Mouse (Mus musculus) hindbrain, embryonic 15.5 days (tissue): ENCODE measurements around the gene Irf3. TPM values are rescaled to one million over a fixed set of nuclear protein-coding genes. Genes with fewer than 3 reads are reported as not detected.

Experiments
- ATAC-seq: fragments of 200-750 bp; cut with Nextera tagmentation; 2 replicates; pipeline ENCODE4 v1.8.0; 2017; ENCODE audit warnings: low read depth, moderate number of reproducible peaks, moderate TSS enrichment; ENCODE audit not compliant: low FRiP score
- H3K27ac ChIP-seq: fragments of 300-500 bp; sonication (generic); replicated peaks from 2 replicates; pipeline ENCODE4 v1.5.1; 2015; ENCODE audit warnings: mild to moderate bottlenecking, inconsistent platforms
- H3K27me3 ChIP-seq: fragments of 300-500 bp; sonication (generic); 2 replicates; pipeline ENCODE4 v1.6.1; 2015; ENCODE audit warnings: control low read depth, inconsistent platforms
- H3K36me3 ChIP-seq: fragments of 300-500 bp; sonication (generic); 2 replicates; pipeline ENCODE4 v1.6.1; 2015; ENCODE audit warnings: control low read depth, inconsistent platforms
- H3K4me1 ChIP-seq: fragments of 300-500 bp; sonication (generic); replicated peaks from 2 replicates; pipeline ENCODE4 v1.6.1; 2015; ENCODE audit warnings: control low read depth, inconsistent platforms
- H3K4me2 ChIP-seq: fragments of 300-500 bp; sonication (generic); 2 replicates; pipeline ENCODE4 v1.6.1; 2015; ENCODE audit warnings: moderate library complexity, mild to moderate bottlenecking, inconsistent platforms
- H3K4me3 ChIP-seq: fragments of 300-500 bp; sonication (generic); 2 replicates; pipeline ENCODE4 v1.5.1; 2015; ENCODE audit warnings: mild to moderate bottlenecking, inconsistent platforms
- H3K9ac ChIP-seq: fragments of 300-500 bp; sonication (generic); 2 replicates; pipeline ENCODE4 v1.6.1; 2015; ENCODE audit warnings: inconsistent platforms
- H3K9me3 ChIP-seq: fragments of 300-500 bp; sonication (generic); 2 replicates; pipeline ENCODE4 v1.6.1; 2016; ENCODE audit warnings: control low read depth, inconsistent platforms
- WGBS: fragments of 180-500 bp; shearing (Covaris S2); methylation state at CpG from one replicate; pipeline ENCODE4 v1.1.7; 2015; 5-methylcytosine and 5-hydroxymethylcytosine counted together
- polyA plus RNA-seq: library from polyadenylated mRNA; unstranded; fragments of >200 nt; fragmentation: Nextera tagmentation; extraction: Ambion mirVana; gene quantifications from 2 replicates; pipeline ENCODE4 v1.2.1, GENCODE M21; 2015

Gene Irf3
- polyA plus RNA-seq, 1 experiment from 2014 or later, result 57.4 TPM

DNA sequence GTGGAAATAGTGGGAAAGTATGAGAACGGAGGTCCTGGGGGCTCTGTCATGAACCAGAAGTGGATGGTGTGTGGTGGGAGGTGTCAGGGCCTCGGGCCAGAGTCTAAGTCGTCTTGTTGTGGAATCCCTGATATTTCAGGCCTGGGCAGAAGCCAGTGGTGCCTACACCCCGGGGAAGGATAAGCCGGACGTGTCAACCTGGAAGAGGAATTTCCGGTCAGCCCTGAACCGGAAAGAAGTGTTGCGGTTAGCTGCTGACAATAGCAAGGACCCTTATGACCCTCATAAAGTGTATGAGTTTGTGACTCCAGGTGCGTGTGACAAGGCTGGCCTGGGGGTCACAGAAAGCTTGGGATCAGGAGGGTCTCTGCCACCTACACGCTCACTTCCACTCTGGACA is 2.3 kb downstream of the Irf3 start:
- H3K4me3 ChIP-seq, result no peak overlapping the region
- ATAC-seq, result no peak
- H3K27me3 ChIP-seq, result no peaks in the 10 kb centered on the region
- no peak overlapping the region for H3K9ac ChIP-seq
- H3K9me3 ChIP-seq, result no peaks in the 10 kb centered on the region
- WGBS, result 87% methylated on average over 11 of the region's 11 CpGs
- peaks cover 24% of the 10 kb centered on the region for H3K4me1 ChIP-seq
- H3K27ac ChIP-seq, result no peak overlapping the region
- H3K36me3 ChIP-seq, result peaks cover 43% of the 10 kb centered on the region
- H3K4me2 ChIP-seq, result no peak overlapping the region

DNA sequence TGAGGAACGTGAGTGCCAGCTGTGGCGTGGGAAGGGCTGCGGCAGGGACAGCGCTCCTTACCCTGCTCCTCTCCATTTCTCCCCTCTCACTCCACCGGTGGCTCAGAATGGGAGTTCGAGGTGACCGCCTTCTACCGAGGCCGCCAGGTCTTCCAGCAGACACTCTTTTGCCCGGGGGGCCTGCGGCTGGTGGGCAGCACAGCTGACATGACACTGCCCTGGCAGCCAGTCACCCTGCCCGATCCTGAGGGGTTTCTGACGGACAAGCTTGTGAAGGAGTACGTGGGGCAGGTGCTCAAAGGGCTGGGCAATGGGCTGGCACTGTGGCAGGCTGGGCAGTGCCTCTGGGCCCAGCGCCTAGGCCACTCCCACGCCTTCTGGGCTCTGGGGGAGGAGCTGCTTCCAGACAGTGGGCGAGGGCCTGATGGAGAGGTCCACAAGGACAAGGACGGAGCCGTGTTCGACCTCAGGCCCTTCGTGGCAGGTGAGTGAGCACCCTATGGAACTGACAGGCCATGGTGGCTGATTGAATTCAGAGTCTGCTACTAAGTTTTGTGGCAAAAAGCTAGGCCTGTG is 3.2 kb downstream of the Irf3 start:
- WGBS, result 84% methylated on average over 21 of the region's 21 CpGs
- Histone ChIP-seq H3K4me2 (no peak overlapping the region), H3K4me1 (peaks cover 24% of the 10 kb centered on the region), H3K4me3 (no peak overlapping the region), H3K27me3 (no peaks in the 10 kb centered on the region), H3K9me3 (no peaks in the 10 kb centered on the region), H3K36me3 (peaks cover 50% of the 10 kb centered on the region), H3K27ac (no peak overlapping the region), H3K9ac (no peak overlapping the region)
- ATAC-seq, result no peak

DNA sequence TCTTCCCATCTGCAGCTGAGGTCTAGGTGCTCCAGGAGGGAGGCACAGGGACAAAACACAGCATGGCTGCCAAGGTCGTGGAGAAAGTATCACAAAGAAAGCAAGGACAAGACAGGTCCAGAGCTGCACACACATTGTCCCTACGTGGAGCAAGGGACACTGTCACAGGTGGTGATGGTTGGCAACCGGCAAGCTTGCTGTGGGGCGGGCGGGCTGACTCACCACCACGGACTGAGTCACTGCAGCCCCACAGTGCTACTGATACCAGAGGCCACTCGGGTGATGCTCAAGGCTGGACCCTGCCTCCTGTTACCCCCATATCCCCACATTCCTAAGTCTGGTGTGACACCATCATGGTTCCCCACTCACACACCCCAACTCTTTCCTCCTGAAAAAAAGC is 5.0 kb downstream of the Irf3 start:
- no peak overlapping the region for H3K27ac ChIP-seq
- no peak overlapping the region for H3K4me2 ChIP-seq
- WGBS, result 93% methylated on average over 7 of the region's 7 CpGs
- no peaks in the 10 kb centered on the region for H3K27me3 ChIP-seq
- peaks cover 68% of the 10 kb centered on the region for H3K36me3 ChIP-seq
- ATAC-seq, result no peak
- H3K9me3 ChIP-seq, result no peaks in the 10 kb centered on the region
- H3K4me1 ChIP-seq, result peaks cover 16% of the 10 kb centered on the region
- H3K4me3 ChIP-seq, result no peak overlapping the region
- H3K9ac ChIP-seq, result no peak overlapping the region

DNA sequence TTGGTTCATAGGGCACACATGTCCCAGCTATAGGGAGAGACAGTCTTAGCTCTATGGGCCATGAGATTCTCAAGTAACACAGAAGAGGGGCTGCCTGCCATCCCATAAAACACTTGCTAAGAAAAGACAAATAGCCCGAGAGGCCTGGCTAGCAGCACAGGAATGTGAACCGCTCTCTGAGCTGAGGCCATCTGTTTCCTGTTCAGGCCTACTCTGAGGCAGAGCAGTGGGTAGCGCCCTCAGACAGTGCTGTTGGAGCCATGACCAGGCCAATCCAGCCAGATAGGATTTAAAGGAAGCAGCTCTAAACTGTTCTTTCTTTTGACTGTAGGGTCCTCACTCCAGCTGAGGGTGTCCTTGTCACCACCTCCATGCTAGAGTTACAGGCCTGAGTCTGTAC is 7.1 kb downstream of the Irf3 start:
- WGBS, result 89% methylated on average over 3 of the region's 3 CpGs
- no peak overlapping the region for H3K4me3 ChIP-seq
- H3K9ac ChIP-seq, result no peak overlapping the region
- H3K27me3 ChIP-seq, result no peaks in the 10 kb centered on the region
- H3K4me2 ChIP-seq, result no peak overlapping the region
- no peak for ATAC-seq
- H3K27ac ChIP-seq, result no peak overlapping the region
- no peaks in the 10 kb centered on the region; the same call in 1 of the 2 replicates for H3K4me1 ChIP-seq
- H3K9me3 ChIP-seq, result no peaks in the 10 kb centered on the region
- peaks cover 86% of the 10 kb centered on the region for H3K36me3 ChIP-seq

DNA sequence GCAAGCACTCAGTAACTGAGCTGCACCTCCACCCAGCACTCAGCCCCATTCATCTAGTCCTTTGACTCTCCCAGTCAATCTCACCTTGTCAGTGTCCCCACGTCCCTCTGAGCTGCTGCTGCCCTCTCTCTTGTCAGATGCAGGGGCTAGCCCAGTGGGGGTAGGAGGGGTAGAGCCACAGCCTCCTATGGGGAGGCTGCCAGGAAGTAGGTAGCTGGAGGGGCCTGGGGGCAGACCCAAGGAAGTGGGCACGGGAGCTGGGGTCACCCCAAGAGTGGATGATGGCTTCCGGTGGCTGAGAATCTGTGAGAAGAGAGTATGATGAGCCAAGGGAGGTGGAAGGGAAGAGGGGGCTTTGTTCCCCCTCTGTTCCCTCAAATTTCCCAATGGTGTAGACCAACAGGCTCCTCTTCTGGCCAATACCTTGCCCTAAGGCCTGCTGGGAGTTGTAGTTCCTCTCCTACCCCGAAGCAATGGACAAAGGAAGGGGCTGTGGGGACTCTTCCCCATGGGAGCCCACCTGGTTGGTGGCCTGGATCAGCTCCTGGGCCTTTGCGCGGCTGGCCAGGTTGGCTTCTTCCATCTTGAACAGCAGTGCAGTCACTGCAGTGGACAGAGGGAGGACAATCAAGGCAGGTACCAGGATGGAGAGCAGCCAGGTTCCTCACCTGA is 8.0 kb downstream of the Irf3 start:
- Histone ChIP-seq H3K27me3 (no peaks in the 10 kb centered on the region), H3K36me3 (peaks cover 92% of the 10 kb centered on the region), H3K4me2 (no peak overlapping the region), H3K27ac (no peak overlapping the region), H3K9ac (no peak overlapping the region), H3K4me1 (no peaks in the 10 kb centered on the region; the same call in 1 of the 2 replicates), H3K4me3 (no peak overlapping the region), H3K9me3 (no peaks in the 10 kb centered on the region)
- no peak for ATAC-seq
- 95% methylated on average over 6 of the region's 6 CpGs for WGBS

DNA sequence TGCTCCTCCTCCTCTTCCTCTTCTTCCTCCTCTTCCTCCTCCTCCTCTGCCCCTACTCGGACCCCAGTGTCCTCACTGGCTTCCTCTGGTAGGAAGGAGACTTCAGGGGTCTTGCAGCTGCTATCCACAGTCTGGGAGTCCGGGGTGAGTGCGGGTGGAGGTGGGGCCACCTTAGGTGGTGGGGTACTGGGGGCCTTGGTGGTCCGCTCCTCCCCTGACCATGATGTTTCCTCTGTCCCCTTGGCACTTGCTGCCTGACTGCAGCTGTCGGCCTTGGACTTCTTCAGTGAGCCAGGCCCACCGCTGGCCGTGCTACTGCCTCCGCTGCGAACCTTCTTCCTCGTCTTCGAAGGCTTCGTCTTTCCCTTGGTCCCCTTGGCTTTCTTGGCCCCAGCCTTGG is 9.1 kb downstream of the Irf3 start:
- Histone ChIP-seq H3K4me3 (no peak overlapping the region), H3K4me2 (no peak overlapping the region), H3K9ac (no peak overlapping the region), H3K27me3 (no peaks in the 10 kb centered on the region), H3K4me1 (no peaks in the 10 kb centered on the region), H3K36me3 (peaks cover 86% of the 10 kb centered on the region), H3K9me3 (no peaks in the 10 kb centered on the region), H3K27ac (no peak overlapping the region)
- WGBS, result 95% methylated on average over 11 of the region's 12 CpGs
- ATAC-seq, result no peak

DNA sequence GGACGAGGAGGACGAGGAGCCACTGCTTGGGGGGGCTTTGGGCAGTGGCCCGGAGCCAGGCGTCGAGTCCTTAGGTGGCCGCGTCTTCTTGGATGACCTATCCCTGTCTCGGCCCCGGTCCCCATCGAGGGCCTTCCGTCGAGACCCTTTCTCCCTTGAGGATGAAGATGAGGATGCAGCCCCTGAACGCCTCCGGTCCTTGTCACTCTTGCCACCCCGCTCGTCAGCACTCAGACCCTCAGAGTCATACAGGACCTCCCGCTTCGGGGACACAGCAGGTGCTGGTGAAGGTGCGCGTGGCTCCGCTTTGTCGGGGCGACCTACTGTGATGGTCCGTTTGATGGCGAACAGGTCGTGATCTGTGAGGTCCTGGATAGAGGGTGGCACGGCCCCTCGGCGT is 9.7 kb downstream of the Irf3 start:
- H3K4me1 ChIP-seq, result no peaks in the 10 kb centered on the region
- H3K4me3 ChIP-seq, result no peak overlapping the region
- H3K27ac ChIP-seq, result no peak overlapping the region
- 95% methylated on average over 29 of the region's 29 CpGs for WGBS
- no peaks in the 10 kb centered on the region for H3K9me3 ChIP-seq
- no peaks in the 10 kb centered on the region for H3K27me3 ChIP-seq
- ATAC-seq, result no peak
- H3K36me3 ChIP-seq, result peaks cover 86% of the 10 kb centered on the region
- H3K9ac ChIP-seq, result no peak overlapping the region
- no peak overlapping the region for H3K4me2 ChIP-seq

DNA sequence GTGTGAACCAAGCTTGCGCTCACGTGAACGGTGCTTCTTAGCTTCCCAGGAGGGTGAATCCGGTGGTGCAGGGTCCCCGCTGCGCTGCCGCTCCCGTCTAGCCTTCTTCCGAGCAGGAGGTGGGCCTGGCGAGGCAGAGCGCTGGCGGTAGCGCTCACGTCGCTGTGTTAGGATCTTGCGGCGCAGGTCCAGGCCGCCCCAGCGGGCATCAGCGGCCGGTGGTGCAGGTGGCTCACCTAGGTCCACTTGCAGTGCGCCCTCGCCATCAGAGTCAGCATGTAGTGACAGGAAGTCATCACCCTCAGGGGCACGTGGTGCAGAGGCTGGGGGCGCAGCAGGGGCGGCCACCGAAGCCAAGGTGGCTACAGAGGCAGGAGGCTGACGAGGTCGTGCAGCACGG is 10.4 kb downstream of the Irf3 start:
- no peak overlapping the region for H3K9ac ChIP-seq

DNA sequence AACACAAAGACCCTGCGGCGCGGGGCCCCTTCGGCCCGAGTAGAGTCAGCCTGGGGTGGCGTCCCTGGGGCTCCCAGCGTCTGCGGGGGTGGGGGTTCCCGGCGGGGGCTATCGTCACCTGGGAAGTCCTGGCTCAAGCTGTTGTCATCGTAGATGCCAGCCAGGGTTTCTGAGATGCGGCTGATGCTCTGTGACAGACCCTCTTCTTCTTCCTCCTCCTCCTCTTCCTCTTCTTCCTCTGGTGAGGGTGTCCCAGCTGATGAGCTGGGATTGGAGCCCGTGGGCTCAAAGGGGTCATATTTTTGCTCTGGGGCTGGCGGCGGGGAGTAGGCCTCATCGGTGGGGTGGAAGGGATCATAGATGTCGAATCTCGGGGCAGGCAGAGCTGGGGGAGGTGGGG is 11.0 kb downstream of the Irf3 start:
- H3K9ac ChIP-seq, result no peak overlapping the region
- WGBS, result 94% methylated on average over 19 of the region's 19 CpGs
- 0 out of 2 replicates have a peak, but pooled peaks cover 2% of the 10 kb centered on the region for H3K4me1 ChIP-seq
- no peak for ATAC-seq
- H3K36me3 ChIP-seq, result peaks cover 81% of the 10 kb centered on the region
- H3K9me3 ChIP-seq, result no peaks in the 10 kb centered on the region
- no peaks in the 10 kb centered on the region for H3K27me3 ChIP-seq
- no peak overlapping the region for H3K27ac ChIP-seq
- H3K4me2 ChIP-seq, result no peak overlapping the region
- no peak overlapping the region for H3K4me3 ChIP-seq

More for the DNA sequence above, 10.4 kb downstream of the Irf3 start:
- Histone ChIP-seq H3K36me3 (peaks cover 86% of the 10 kb centered on the region), H3K4me3 (no peak overlapping the region), H3K27ac (no peak overlapping the region), H3K9me3 (no peaks in the 10 kb centered on the region), H3K4me2 (no peak overlapping the region), H3K27me3 (no peaks in the 10 kb centered on the region), H3K4me1 (no peaks in the 10 kb centered on the region)
- 96% methylated on average over 30 of the region's 30 CpGs for WGBS
- ATAC-seq, result no peak

DNA sequence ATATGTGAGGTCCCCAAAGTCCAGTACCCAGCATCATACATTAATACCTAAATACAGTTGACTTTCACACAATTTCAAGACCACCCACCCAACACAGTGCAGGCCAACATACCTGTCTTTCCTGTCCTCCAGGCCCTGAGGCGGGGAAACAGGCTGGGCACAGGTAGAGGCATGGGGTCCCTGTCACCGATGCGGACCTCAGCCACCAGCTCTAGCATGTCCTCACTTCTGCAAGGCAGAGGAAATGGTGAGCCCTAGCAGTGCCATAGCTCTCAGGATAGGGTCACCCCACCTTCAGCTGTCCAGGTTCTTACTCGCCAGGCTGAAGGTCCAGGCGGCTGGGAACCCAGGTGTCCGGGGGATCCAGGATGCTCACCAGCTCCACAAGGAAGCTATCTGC is 14.6 kb downstream of the Irf3 start:
- no peak overlapping the region for H3K4me2 ChIP-seq
- peaks cover 49% of the 10 kb centered on the region for H3K36me3 ChIP-seq
- no peak overlapping the region for H3K9ac ChIP-seq
- H3K9me3 ChIP-seq, result no peaks in the 10 kb centered on the region
- H3K27me3 ChIP-seq, result no peaks in the 10 kb centered on the region
- peaks cover 25% of the 10 kb centered on the region for H3K4me1 ChIP-seq
- no peak overlapping the region for H3K4me3 ChIP-seq
- H3K27ac ChIP-seq, result no peak overlapping the region
- WGBS, result over 99% methylated on average over 6 of the region's 6 CpGs
- ATAC-seq, result no peak

DNA sequence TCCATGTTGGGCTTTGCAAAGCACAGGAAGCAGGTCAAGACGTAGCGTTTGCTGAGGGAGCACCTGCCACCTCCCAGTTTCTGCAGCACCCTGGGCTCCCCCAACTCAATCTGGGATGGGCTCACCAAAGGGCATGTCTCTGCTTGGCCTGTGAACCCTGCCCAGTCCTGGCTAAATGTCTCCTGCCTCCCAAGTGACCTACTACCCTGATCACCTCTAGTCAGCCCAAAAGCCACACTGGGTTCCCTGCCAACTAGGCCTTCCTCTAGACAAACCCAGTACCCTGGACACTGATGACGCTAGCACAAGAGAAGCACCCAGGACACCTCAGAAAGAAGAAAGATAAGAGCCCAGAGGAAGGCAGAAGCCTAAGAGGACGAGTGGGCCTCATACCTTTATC is 15.4 kb downstream of the Irf3 start:
- Histone ChIP-seq H3K4me2 (no peak overlapping the region), H3K9me3 (no peaks in the 10 kb centered on the region), H3K27me3 (no peaks in the 10 kb centered on the region), H3K27ac (no peak overlapping the region), H3K36me3 (peaks cover 41% of the 10 kb centered on the region), H3K4me1 (peaks cover 31% of the 10 kb centered on the region), H3K4me3 (no peak overlapping the region), H3K9ac (no peak overlapping the region)
- 90% methylated on average over 4 of the region's 4 CpGs for WGBS
- no peak for ATAC-seq

DNA sequence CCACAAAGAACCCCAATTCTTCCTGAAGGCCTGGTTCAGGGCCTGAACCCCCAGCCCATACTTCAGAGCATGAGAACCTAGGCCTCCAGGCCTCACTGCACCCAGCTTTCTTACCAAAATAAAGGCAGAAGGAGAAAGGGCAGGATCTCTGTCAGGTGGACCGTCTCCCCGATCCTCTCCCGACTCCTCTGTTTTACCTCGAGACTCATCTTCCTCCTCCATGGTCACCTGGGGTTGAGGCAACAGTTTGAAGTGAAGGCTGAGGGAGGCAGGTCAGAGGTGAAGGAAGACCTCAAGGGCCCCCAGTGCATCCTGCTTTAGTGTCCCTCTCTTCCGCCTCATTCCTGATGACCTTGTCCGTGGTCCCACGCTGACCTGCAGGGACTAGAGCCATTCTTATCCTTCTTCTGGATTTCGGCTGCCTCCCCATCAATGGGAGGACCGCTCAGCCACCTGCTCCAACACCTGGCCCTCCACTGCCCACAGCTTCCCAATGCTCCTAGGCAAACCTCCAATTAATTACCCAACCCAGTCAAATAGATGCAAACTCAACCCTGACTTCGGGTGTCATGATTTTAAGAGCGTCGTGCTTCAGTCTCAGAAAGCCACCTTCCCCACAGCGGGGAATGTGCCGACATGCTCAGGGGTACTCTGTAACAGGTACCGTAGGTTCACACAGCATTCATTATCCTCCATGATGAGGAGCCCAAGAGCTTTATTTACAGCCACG is 16.1 kb downstream of the Irf3 start:
- H3K27ac ChIP-seq, result no peak overlapping the region
- H3K27me3 ChIP-seq, result no peaks in the 10 kb centered on the region
- ATAC-seq, result no peak
- H3K4me2 ChIP-seq, result no peak overlapping the region
- WGBS, result 95% methylated on average over 16 of the region's 16 CpGs
- peaks cover 36% of the 10 kb centered on the region for H3K4me1 ChIP-seq
- H3K36me3 ChIP-seq, result peaks cover 37% of the 10 kb centered on the region
- no peaks in the 10 kb centered on the region for H3K9me3 ChIP-seq
- no peak overlapping the region for H3K9ac ChIP-seq
- H3K4me3 ChIP-seq, result no peak overlapping the region
